Mouse (Mus musculus) retina, postnatal 1 day (tissue): ENCODE results near the gene Plpp4.

Source experiments
- DNase-seq: peaks from one replicate; pipeline ENCODE4 v3.0.0-alpha.2; 2012

Plpp4 gene

DNA sequence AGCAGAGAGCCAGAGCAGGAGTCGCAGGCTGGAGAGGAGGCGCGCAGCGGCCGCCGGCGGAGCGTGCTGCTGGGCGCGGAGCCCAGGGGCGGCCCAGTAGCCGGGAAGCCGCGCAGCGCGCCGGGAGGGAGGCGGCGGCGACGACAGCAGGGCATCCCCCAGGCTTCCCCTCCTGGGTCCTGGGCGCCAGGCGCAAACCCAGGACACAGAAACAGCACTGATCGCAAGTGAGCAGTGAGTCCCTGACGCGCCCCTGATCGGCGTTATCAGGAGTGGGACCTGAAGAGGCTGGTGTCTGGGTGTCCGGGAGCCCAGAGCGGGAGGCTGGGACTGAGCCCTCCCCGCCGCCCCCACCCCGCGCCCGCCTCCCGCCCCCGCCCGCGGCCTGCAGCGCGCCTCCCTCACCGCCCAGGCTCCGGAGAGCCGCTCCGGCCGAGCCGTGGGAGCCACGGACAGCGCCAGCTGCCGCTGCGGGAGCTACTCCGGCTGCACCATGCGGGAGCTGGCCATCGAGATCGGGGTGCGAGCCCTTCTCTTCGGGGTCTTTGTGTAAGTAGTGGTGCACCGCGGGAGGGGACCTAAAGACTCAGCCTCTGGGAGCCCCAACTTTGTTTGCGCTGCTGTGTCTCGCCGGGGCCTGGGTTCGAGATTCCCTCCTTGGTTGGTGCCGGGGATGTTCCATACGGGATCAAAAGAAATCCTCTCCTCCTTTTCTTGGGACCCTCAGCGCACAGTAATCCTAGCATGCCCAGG, at the start of gene Plpp4:
TSS of gene Plpp4 (plus strand) at position 411 of the 753 bp plus-strand sequence.
- peak; percentile 52 for DNase-seq

DNA sequence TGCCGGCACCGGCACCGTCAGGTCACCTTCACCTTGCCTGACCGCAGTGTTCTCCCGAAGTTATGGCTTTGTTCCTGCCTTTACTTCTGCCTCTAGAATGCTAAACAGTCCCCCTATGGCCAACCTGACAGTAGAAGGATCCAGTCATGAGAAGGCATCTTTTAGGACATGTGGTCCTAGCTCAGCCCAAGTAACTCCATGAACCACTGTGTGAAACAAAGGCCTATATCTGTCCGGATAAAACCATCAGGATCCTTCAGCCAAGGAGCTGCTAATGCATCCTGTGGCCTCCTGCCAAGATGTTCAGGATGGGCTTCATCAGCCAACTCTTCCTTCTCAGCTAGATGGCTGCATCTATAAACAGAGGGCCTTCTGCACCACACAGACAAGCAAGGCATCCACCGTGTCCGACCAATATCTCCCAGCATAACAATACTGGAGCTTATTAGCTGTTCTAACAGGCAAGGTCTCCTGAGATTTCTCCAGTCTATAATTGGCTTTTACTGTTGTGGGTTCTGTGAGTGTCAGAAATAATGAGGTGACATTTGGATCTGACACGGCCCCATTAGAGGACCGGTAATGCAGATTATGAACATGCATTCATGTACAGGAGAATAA, 40.8 kb upstream of the Plpp4 start:
- DNase-seq = peak; percentile 64

DNA sequence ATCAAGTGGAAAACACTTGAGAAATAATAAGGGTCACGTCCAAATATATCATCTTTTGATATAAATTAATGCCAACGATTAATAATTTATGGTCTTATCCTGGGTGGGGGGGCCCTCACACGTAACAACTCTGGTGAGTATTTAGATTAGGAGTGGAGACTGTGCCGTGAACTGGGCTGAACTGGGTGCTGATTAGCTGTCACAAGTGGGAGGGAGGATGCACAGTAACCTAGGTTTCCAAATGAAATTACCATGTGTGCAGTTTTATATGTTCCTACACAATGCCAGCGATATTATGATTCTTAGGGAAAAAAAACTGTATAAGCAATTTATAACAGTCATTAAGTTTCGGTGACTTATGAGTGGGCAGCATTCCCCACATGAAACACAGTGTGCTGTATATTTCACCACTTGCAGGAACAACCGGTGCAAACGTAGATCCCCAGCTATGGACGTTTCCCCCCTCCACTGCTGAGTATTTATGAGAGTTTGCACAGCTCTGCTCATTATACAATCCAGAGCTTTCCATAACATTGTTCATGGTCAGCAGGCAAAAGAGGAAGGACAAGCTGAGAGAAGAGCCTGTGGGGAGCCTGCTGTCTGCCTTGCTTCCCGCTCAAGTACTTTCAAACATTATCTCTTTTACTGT, 40.2 kb upstream of the Plpp4 start:
- DNase-seq = no peak

DNA sequence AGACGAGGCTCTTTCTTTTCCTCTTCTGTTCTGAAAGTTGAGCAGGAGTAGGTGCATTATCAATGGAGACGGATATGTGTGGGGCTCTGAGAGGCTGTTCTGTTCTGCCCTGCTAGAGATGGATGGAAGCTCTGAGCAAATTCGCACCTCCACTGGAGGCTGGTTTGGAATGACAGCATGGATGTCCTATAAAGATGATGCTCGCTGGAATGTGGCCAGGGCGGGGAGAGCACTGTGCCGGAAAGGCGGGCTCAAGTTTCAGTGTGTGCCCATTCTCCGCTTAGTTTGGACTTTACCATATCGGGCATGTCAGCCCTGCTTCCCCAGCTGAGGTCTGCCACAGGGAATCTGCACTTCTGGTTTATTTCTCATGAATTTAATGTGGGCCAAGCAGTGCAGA, 35.9 kb upstream of the Plpp4 start:
- DNase-seq = peak; percentile 19

DNA sequence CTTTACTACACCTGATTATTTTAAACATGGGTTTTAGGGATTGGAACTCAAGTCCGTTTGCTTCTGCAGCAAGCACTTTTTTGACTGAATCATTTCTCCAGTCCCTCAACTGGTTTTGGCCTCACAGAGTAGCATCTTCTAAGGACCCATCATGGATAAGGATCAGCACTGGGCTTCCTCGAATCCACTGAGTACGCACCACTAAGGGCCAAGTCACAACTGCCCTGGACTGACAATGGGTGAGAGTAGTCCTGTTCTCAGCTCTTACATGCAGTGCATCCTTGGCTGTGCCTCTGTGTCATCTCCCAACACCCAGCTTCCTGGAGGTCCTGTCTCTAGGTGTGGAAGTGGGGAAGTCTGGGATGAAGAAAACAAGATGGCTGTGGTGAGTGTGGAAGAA, 35.2 kb upstream of the Plpp4 start:
- DNase-seq = no peak

DNA sequence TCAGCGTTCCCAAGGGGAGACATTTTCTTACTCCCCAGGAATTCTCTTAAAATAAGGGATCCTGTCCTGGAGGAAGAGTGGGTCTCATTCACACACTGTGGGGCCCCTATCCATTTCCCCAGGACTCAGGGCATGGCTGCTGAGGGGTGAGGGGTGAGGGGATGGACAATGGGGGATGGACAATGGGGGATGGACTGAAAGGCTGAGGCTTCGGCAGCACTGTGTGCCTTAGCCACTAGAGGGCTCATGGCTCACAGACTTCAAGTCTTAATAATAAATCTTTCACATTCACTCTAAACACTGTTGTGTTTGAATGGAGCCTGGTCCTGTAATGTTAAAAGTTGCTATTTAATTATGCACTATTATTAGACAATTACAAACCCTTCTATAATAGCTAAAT, 21.4 kb upstream of the Plpp4 start:
- DNase-seq = peak; percentile 55

DNA sequence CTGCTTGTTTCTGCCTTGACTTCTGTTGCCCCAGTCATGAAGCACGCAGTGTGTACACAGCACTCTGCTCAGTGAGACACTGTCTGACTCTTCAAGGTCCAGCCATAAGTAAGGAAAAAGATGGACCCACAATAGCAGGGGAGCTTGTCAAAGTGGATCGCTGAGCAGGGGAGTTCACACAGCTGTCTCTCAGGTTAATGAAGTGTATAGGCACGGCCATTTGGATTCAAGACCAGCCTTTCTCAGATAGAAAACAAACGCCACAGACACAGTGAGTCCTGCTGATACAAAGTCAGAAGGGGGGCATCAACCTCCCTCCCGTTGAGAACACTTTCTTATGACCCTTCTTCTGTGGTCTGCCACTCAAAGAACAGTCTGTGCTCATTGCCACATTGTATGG, 20.8 kb upstream of the Plpp4 start:
- DNase-seq = no peak

DNA sequence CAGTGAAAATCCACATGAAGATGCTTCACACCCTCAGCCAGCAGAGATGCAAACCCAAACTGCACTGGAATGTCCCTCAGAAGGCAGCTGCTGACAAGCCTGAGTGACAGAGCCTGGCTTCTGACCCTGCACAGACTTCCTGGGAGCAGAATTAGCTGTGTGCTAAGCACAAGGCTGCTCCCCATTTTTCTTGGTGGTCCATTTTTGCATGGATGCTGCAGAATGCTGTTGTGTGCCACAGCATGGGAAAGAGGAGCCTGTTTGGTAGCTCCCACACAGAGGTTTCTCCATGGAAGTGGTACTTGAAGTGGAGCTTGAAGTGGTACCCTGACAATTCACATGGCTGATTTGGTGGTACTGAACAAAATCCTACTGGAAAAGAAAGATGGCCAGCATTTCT, 5.8 kb upstream of the Plpp4 start:
- DNase-seq = no peak

DNA sequence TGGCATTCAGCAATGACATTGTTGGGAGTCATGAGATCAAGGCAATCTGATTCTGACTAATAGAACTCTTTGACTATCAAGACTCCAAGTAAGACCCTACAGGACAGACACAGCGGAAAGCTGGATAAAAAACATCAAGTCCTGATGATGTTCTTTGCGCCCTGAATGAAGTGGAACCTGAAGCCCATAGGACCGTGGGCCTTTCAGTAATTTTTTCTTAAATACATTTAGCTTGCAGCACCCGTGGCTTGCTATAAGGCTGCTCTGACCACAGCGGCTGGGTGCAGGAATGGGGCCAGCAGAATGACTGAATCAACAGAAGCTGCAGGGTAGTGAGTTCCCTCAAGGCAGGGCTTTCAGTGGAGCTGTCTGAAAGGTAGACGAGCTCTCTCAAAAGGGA, 3.4 kb upstream of the Plpp4 start:
- DNase-seq = no peak

DNA sequence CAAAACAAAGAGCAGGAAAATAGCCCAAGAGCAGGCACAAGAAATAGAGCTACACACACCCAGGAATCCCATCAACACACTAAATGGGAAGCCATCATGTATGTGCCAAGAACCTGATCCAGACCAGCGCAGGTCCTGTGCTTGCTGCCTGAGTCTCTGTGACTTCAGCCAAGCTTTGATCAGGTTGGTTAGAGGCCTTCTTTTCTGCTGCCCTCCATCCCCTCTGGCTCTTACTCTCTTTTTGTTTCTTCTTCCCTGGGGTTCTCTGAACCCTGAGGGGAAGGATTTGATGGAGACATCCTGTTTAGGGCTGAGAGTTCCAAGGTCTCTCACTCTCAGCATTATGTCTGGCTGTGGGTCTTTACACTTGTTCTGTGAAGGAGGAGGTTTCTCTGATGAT, 2.7 kb upstream of the Plpp4 start:
- DNase-seq = no peak

DNA sequence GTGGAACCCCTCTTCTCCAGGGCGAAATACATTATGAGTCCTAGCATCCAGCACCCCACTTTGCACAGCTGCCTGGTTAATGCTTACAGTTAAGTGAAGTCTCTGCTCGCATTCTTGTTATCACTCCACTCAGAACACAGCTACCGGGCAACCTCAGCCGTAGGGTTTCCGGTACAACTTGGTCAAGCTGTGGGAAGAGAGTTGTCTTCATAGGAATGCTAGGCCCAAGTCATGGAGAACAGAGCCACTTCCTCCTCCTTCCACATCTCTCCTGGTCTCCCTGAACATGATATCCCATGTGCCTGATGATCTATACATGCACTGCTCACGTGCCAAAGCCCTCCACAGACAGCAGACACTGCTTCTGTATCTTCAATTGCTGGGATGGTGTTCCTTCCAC, 1.4 kb upstream of the Plpp4 start:
- DNase-seq = no peak

DNA sequence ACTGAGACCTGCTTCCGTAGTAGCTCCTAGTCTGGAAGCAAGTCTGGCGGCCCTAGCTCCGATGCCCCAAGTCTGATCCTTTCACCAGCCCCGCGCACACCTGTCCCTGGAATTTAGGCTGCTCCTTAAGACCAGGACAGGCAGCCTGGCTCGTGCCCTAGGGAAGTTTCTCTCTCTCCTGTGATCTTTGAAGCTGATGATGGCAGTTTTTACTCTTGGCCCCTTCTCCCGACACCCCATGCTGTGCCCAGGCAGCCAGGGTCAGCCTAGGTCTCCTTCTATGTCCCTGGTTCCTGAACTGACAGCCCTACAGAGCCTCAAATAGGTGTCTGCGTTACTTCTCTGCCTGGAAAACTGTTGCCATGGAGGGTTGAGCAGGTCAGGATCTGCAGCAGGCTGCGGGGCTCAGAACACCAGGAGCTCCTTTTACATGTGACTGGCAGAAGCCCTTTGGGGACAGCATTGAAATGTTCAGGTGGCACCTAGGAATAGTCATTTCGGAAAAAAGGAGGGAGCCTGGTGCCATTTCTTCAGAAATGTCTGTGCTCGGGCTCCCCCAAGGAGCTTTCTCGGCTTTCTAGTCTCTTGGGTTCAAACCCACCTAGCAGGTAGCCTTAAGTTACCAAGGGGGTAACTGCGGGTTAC, 665 bp downstream of the Plpp4 start:
- no peak for DNase-seq

DNA sequence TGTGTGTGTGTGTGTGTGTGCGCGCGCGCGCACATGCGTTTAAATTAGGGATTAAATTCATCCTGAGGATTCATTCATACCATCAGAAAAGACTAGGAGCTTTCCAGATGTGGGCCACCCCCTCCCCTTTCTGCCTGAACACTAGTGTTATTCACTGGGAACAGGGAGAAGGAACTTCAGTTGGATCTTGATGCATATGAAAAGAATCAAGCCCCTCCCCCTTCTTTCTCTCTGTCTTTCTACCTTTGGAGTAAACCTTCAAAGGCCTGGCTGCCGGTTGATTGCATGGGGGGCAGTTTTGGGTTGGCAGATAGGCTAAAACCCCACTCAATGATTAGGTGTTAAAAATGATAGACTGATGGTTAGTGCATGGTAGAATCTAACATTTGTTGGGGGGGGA, 1.5 kb downstream of the Plpp4 start:
- DNase-seq = no peak

DNA sequence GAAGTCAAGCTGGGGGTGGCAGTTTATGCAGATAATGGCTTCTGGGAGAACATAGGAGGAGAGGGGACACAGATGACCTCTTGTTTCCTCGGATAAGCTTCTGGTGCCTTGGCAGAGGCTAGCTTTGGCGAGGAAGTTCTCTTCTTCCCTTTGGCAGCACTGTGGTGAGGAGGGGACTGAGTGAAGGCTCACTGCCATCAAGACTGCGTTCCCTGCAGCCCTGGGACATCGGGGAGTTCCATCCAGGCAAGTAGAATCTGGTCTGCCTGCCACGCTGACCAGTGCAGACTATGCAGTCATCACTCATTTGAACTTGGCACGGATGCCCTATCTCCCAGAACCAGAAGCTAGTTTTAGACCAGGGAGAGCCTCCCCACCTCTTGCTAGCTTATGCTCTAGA, 2.4 kb downstream of the Plpp4 start:
- DNase-seq = no peak

DNA sequence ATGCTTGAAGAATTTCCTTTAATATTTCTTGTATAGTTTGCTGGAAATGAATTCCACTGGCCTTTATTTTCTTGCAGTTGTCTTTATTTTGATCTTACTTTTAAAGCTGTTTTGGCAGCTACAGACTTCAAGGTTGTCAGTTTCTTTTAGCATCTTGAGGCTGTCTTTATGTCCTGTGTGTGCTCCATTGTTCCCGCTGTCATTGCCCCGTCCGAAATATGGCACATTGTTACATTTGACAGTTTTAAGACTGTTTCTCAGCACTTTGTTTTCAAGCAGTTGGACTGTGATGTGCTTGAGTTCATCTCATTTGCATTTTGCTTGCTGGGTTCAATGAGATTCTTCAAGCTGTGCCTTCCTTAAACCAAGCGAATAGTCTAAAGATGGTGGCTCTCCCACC, 17.0 kb downstream of the Plpp4 start:
- no peak for DNase-seq

DNA sequence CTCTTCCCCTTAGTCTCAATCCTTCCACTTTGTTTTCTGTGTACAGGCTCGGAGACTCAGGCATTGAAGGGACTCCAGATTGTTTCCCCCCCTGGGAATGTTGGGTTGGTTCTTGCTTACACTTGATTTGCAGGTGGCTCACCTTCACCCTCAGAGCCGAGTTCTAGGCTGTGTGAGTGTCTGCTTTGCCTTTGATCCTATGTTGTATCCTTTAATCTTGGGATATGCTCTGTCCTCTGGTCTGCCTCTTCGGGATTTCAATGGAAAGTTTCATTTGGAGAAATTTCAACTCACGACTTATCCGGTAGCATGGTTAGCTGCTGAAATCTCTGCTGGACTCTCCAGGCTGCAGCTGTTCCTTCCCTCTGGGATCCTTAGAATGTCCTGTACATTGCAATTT, 17.9 kb downstream of the Plpp4 start:
- DNase-seq = no peak

DNA sequence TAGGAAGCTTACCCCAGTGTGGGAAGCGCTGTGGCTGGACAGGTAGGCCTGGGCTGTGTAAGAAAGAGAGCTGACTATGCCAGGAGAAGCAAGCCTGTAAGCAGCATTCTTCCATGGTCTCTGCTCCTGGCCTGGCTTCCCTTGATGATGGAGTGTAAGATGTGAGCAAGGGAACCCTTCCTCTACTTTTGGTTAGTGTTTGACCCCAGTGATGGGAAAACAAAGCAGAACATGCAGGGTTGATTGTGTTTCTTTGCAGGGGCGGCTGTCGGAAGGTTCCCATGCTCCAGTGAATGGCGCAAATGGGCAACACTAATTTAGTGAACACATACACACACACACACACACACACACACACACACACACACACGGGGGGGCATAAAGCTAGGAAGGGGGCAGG, 20.9 kb downstream of the Plpp4 start:
- no peak for DNase-seq

DNA sequence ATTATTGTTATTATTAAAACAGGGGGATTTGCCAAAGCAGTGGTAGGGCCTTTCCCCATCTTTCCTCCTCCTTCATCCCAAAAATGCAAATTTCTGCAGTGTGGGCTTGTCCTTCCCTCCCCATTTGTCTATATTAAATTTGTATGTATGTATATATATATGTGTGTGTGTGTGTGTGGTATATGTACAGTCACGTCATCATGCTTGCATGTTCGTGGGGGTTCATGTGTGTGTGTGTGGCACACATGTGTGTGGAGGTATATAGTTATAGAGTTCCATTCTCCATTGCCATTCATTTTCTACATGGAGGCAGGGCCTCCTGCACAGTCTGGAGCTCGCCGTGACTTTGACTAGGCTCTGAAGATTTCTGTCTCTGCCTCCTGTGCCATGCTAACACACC, 22.0 kb downstream of the Plpp4 start:
- DNase-seq = no peak

DNA sequence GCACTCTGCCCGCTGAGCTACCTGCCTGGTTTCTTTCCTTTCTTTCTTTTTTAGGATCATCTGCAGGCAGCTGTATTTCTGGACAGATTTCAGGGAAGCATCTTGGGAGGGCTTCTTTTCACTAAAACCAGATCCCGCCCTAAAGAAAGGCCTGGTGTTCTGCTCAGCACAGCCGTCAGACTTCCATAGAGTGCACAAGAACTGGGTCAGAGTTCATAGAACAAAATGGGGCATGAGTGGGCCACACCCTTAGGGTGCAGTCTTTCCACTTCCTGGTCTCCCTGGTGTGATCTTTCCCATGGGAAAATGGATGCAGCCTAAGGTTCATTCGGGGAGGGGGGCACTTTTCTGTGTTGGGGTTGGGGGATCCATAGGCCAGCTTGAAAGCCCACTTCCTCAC, 22.4 kb downstream of the Plpp4 start:
- DNase-seq = no peak

DNA sequence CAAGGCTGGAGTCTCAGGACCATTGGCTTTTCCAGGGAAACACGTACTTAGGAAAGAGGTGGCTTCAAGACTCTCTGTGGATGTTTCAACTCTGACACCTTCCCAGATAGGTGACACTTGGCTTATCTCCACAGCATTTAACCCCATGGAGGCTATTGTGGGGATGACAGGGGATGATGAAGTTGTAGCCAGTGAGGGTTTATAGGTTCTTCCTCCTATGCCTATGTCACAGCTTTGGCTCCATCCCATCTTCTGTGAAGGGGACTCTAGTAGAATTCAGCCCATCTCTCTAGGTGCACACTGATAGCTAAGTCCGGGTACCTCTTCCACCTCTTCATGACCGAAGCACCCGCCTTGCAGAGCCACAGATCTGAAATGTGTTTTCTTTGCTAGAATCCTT, 25.1 kb downstream of the Plpp4 start:
- no peak for DNase-seq

DNA sequence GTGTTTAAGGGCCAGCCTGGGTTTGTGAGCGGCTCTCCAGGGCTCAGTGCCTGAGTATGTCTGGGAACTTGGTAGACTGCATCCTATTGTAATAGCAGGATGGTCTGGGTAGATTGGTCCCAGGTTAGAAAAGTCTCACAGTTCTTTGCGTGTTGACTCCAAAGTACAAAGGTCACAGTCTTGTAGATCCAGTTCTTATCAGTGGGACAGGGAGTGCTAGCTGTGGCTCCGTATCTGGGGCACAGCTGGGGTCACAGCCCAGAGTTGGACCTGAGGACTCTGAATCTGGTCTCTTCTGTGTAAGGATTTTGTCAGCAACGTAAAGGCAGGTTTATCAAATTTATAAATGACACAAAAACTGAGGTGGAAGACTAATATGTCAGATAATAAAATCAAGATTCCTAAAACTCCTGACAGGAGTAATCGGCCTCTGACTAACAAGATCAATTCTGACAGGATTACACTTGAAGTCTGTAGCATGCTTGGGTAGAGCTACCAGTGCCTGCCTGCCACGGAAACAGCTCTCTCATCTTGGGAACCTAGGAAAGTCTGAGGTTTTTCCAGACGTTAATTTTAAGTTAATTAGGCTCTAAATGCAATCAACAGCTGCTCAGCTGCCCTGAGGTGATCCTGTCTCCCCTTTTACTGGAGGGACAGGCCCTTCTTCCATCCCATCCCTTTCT, 28.5 kb downstream of the Plpp4 start:
- peak; percentile 7 for DNase-seq

DNA sequence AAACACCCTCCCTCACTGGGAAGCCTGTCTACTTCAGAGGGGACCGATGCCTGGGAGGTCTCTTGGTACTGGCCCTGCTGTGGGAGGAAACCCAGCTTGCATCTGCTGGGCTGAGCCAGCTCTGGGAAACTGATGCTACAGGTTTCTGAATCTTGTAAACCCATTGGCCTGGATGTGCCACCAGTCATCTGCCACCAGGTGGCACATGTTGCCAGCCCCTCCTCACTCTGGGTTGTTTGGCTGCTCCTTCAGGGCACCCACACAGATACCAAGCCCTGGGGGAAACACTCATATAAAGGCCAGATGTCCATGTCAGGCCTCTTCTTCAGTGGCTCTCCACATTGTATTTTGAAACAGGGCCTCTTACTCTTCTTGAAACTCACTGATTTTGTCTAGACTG, 36.4 kb downstream of the Plpp4 start:
- peak; percentile 16 for DNase-seq

DNA sequence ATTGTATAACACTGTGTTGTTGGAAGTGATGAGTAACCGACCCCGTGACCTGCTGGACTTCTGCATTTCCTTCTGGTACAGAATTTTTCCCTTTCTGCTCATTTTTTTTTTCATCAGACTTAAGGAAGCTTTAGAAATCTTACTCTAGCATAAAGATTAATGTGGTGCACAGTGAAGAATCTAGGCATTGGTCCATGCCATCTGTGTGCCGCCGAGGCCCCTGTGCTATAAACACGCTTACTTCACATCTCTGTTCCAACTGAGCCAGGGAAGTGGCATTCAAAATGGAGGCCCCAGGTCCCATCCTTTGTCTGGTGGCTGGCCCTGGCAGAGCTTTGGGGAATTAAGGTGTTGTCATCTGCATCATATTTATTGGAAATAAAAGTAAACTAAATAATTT, 44.8 kb downstream of the Plpp4 start:
- no peak for DNase-seq
